Mouse (Mus musculus) c-Kit-negative CD71-positive TER-119-positive erythroid progenitor cells, embryonic 14.5 days (primary cell): Measurements from ENCODE around the gene A630073D07Rik.
"Not testable (repeated sequence)": the region's sequence is repeated elsewhere in the genome, so short reads cannot be mapped to it uniquely, and the experiment has no call there.

ENCODE experiments used
- DNase-seq: peaks from one replicate; pipeline ENCODE4 v3.0.0-alpha.2; 2013; ENCODE audit warnings: low read depth, low spot score

A630073D07Rik gene

GRCm38 (mm10) chr6:132651426-132651825 is at the start of gene A630073D07Rik:
A630073D07Rik (minus strand) TSS chr6:132651526.
- no peak for DNase-seq

GRCm38 (mm10) chr6:132700907-132701306 is 49.6 kb upstream of the A630073D07Rik start, which contains the start of gene Tas2r121:
Tas2r121 (minus strand) TSS chr6:132701007.
- no peak for DNase-seq

- DNase-seq = not testable (repeated sequence)
Measured at GRCm38 (mm10) chr6:132691596-132691995, 40.3 kb upstream of the A630073D07Rik start.

- DNase-seq = no peak
Measured at GRCm38 (mm10) chr6:132656653-132657052, 5.3 kb upstream of the A630073D07Rik start, which contains the start of gene Tas2r120. Tas2r120 (plus strand) TSS chr6:132656953.

GRCm38 (mm10) chr6:132649399-132649798 is 1.9 kb downstream of the A630073D07Rik start:
- no peak for DNase-seq

- not testable (repeated sequence) for DNase-seq
Measured at GRCm38 (mm10) chr6:132595613-132596012, 55.7 kb downstream of the A630073D07Rik start, which contains the start of gene Prp2. Prp2 (plus strand) TSS chr6:132595913.
